Mouse (Mus musculus): ENCODE measurements around the gene Zfp385c.

GRCm38 (mm10) chr11:100628862-100629352 lies 63.3 kb downstream of the Zfp385c start:
- TF ChIP-seq CTCF (IDR thresholded peaks at IDR 0.05; ENCODE audit: low read depth) (no peak), EP300 (IDR thresholded peaks at IDR 0.05; ENCODE audit: low read depth) (no peak)

Measured in liver, embryonic 14.5 days (tissue).